Mouse (Mus musculus) ZHBTc4 (cell line): ENCODE results near the gene Vwa3b.

ENCODE experiments used
- DNase-seq: peaks from one replicate; pipeline ENCODE4 v3.0.0-alpha.2; 2011; ENCODE audit warnings: low read depth, low spot score

Gene Vwa3b

GRCm38 (mm10) chr1:37060856-37061255 is 34.5 kb downstream of the Vwa3b start:
- DNase-seq, result no peak

GRCm38 (mm10) chr1:37063053-37063452 is 36.7 kb downstream of the Vwa3b start:
- no peak for DNase-seq

GRCm38 (mm10) chr1:37063841-37064240 is 37.4 kb downstream of the Vwa3b start:
- no peak for DNase-seq

- no peak for DNase-seq
Observed at GRCm38 (mm10) chr1:37065658-37066412, 39.4 kb downstream of the Vwa3b start.

- DNase-seq, result peak; percentile 51
Observed at GRCm38 (mm10) chr1:37075759-37076158, 49.4 kb downstream of the Vwa3b start.

GRCm38 (mm10) chr1:37077266-37077665 is 50.9 kb downstream of the Vwa3b start:
- no peak for DNase-seq

GRCm38 (mm10) chr1:37077955-37078549 is 51.7 kb downstream of the Vwa3b start:
- peak; percentile 65 for DNase-seq

- DNase-seq, result peak; percentile 54
Observed at GRCm38 (mm10) chr1:37080442-37080841, 54.0 kb downstream of the Vwa3b start.

GRCm38 (mm10) chr1:37081376-37082214 is 55.2 kb downstream of the Vwa3b start:
- DNase-seq, result no peak

GRCm38 (mm10) chr1:37082215-37082464 is 55.7 kb downstream of the Vwa3b start:
- no peak for DNase-seq

- peak; percentile 51 for DNase-seq
Observed at GRCm38 (mm10) chr1:37084075-37084474, 57.7 kb downstream of the Vwa3b start.

- peak; percentile 54 for DNase-seq
Observed at GRCm38 (mm10) chr1:37085171-37085570, 58.8 kb downstream of the Vwa3b start.

- no peak for DNase-seq
Observed at GRCm38 (mm10) chr1:37089191-37089590, 62.8 kb downstream of the Vwa3b start.

- DNase-seq, result no peak
Observed at GRCm38 (mm10) chr1:37097382-37098093, 71.1 kb downstream of the Vwa3b start.

- DNase-seq, result no peak
Observed at GRCm38 (mm10) chr1:37098094-37098555, 71.7 kb downstream of the Vwa3b start.

GRCm38 (mm10) chr1:37100361-37100760 is 74.0 kb downstream of the Vwa3b start:
- peak; percentile 66 for DNase-seq

- DNase-seq, result no peak
Observed at GRCm38 (mm10) chr1:37101016-37101415, 74.6 kb downstream of the Vwa3b start.

- DNase-seq, result peak; percentile 88
Observed at GRCm38 (mm10) chr1:37101717-37102116, 75.3 kb downstream of the Vwa3b start.

- DNase-seq, result no peak
Observed at GRCm38 (mm10) chr1:37105194-37105593, 78.8 kb downstream of the Vwa3b start.

- DNase-seq, result no peak
Observed at GRCm38 (mm10) chr1:37113781-37114180, 87.4 kb downstream of the Vwa3b start.

GRCm38 (mm10) chr1:37115847-37116246 is 89.5 kb downstream of the Vwa3b start:
- no peak for DNase-seq

- no peak for DNase-seq
Observed at GRCm38 (mm10) chr1:37116574-37116973, 90.2 kb downstream of the Vwa3b start.
